Mouse (Mus musculus) olfactory bulb, adult 2 months (tissue): Measurements from ENCODE around the gene Bcl9.

Source experiments
- CTCF ChIP-seq: fragments of 200-500 bp; IDR thresholded peaks from 2 replicates; pipeline ENCODE4 v1.5.1; 2012; ENCODE audit warnings: low read depth, mild to moderate bottlenecking, low read length, moderate library complexity; ENCODE audit not compliant: insufficient read depth
- POLR2A ChIP-seq: fragments of 200-500 bp; IDR thresholded peaks from 2 replicates; pipeline ENCODE4 v1.6.1; 2012; ENCODE audit warnings: mild to moderate bottlenecking, low read depth, low read length, moderate library complexity; ENCODE audit not compliant: insufficient read depth

- TF ChIP-seq POLR2A (no peak), CTCF (no peak)
Measured at GRCm38 (mm10) chr3:97339193-97339576, 41.5 kb upstream of the Bcl9 start.
